Mouse (Mus musculus) thymus, postnatal 36 days (tissue): ENCODE results near the gene Cntnap1.

Source experiments
- DNase-seq, 2 experiments: peaks; one replicate each; pipeline ENCODE4 v3.0.0; 2022; ENCODE audit warnings: mixed read lengths in 2 of 2

The Cntnap1 gene

DNA sequence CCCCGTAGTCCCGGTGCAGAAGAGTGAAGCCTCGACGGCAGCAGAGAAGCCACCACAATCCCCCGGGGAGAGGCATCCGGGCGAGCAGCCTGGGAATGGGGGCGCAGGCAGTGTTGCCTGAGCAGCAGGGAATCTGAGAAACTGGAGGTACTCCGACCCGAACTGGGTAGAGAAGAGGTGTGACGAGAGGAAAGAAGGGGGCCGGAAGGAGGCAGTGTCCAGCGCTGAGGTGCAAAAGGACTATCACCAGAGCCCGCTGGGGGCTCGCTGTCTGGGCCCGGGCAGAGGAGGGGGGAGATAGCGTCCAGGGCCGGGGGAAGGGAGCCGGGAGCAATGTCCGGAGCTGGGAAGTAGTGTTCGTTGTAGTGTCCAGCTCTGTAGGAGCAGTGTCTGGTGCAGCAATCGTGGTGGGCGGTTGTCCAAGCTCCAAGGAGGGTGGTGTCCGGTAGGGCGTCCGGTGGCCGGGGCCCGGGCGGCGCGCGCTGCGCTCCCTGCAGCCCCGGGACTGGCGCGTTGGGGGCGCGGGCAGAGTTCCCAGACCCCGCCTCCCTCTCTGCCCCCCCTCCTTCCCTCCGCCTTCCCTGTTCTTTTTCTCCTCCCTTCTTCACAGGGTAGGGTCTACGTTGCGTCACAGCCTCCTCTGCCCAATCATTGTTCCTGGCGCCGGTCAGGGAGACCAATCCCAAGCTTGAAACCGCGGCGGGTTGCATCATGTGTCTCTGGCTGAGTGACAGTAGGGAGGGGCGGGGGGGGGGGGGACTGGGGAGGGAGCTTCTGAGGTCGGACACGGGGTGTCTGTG, 688 bp downstream of the Cntnap1 start, which contains the start of gene Plekhh3:
TSS of gene Plekhh3 (minus strand) at position 541 of the 800 bp plus-strand sequence.
- peak; percentile 76 to 91 for DNase-seq

- DNase-seq = peak; percentile 28 to 43
Measured at GRCm38 (mm10) chr11:101171721-101172433, 1.6 kb downstream of the Cntnap1 start.

DNA sequence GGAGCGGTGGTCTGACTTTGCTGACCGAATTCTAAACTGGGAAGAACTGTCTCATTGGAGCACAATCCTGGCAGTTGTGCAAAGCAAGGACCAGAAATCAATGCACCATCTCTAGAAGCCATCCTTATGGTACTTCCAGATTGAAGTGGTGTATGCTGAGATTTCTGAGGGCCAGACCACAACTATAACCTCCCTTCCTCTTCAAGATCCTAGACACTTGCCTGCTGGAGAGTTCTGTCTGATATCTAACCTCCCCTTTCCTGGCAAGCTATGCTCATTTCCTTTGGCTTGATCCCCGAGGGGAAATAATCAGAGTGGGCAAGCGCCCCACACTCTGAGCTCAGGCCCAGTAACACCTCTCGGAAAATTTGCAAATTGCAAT, 2.1 kb downstream of the Cntnap1 start:
- no peak for DNase-seq

- no peak for DNase-seq
Measured at GRCm38 (mm10) chr11:101173112-101173511, 2.8 kb downstream of the Cntnap1 start.

DNA sequence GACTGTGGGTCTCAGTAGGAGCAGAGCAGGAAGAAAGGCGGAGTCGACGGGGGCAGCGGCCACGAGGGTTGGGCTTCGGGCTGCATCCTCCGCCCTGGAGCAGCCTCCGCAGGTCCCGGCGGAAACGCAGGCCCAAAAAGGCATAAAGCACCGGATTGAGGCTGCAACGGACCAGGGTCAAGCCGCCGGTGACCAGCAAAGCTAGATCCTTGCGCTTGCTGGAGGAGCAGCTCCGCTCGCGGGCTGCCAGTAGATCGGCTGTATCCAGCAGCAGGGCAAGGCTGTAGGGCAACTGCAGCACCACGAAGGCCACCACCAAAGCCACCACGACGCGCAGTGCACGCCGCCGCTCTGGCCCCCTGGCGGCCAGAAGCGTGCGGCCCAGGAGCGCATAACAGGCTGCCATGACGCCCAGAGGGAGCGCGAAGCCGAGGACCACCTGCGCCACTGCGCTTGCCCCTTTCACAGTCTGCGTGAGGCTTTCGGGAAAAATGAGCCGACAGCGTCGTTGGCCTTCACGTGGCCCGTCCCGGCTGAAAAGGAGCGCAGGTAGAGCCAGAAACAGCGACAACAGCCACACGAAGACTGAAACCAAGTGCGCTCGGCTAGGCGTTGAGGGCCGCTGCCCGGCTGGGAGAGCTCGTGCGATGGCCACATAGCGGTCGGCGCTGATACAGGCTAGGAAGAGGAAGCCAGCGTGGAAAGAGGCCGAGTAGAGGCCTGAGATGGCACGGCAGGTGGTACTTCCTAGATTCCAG, 3.5 kb downstream of the Cntnap1 start:
- peak; percentile 77 to 81 for DNase-seq

DNA sequence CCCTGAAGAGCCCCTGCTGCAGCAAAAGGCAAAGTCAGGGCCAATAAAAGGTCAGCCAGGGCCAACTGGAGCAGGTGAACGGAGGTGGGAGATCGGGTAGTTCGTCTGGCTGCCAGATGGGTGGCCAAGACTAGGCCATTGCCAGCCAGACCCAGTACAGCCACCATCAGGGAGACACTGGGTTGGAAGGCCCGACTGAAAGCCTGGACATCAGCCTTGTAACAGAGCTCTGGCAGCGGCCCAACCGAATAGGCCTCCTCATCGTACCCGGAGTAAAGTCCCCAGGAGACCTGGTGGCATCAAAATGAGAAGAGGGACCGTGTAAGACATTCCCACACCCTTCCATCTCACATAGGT, 4.0 kb downstream of the Cntnap1 start:
- DNase-seq = no peak

DNA sequence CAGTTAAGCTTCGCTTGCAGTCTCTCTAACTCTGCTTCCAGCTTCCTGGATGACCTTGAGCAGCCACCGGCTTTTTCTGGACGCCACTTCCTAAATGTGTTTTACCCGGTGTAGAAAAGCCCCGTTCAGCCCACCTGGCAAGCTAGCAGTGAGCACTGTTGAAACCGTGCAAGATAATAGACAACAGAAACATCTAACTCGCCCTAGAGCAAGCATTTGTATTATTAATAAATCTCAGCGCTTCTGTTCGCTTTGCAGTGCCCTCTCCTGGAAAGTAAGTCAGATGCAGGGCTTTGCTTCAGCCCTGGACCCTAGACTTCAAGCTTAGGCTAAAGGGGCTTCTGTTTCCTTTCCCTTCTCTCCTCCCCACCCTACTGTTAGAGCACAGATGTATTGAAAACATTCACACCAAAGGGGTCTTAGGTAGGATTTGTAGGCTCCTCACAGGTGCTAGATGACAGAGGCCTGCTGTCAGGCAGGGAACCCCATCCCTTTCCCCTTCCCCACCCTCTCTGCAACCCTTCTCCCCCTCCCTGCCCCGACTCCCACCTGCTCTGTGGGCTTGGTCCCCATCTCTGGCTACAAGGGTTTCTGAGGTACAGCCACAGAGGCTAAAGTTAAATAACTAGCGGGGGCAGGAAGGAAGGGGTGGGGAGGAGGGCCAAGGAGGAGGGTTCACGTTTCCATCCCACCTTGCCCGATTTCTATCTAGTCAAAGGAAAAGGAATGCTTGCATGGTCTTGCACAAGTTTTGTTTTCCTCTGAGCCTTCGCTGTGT, 4.7 kb downstream of the Cntnap1 start, which contains the start of gene Ccr10:
TSS of gene Ccr10 (minus strand) at position 593 of the 778 bp plus-strand sequence.
- no peak for DNase-seq

DNA sequence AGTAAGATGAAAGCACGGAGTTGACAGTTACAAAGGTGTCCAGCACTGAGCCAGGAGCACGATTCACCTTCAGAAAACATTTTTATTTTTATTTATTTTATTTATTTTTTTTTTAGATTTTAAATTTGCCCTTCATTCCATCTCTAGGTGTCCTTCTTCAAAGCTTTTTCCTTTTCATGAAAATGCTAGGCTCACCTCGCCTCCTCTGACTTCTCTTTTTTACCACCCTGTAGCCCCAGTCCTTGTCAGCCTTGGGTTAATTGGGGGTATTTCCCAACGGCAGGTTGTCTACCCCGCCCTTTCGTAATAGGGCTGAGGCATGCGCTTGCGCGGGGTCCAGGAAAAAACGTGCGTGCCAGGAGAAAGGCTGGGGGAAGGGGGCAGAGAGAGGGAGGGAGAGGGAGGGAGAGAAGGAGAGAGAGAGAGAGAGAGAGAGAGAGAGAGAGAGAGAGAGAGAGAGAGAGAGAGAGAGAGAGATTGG, 5.4 kb downstream of the Cntnap1 start:
- no peak for DNase-seq

- DNase-seq = no peak
Measured at GRCm38 (mm10) chr11:101176117-101176691, 5.9 kb downstream of the Cntnap1 start.

DNA sequence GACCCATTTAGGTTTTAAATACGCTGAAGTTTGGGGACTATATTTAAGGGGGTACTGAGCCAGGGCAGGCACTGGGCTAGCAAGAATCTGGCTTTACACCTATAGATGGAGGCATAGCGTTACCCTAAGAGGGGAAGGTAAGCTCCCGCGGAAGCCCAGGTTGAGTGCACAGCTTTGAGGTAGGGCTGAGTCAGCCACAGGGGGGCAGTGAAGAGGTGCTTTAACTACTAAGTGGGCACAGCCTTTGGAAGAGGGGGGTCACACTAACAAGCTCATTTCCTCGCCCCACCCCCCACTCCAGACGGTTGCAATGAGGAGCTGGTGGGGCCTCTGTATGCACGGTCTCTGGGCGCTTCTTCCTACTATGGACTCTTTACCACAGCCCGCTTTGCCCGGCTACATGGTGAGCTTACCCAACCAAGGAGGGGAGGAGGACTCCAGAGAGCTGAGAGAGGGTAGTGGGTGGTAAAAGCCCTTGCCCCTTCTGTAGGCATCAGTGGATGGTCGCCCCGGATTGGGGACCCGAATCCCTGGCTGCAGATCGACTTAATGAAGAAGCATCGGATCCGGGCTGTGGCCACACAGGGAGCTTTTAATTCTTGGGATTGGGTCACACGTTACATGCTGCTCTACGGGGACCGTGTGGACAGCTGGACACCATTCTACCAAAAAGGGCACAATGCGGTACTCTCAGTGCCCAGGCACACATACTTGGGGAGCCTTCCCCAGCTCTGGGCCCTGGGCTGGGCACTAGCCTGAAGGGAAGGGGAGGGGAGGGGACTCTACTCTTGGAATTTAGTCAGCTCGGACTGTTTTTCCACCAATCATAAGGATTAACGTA, 6.8 kb downstream of the Cntnap1 start:
- DNase-seq = peak; percentile 78 to 80

- no peak for DNase-seq
Measured at GRCm38 (mm10) chr11:101178061-101179058, 8.0 kb downstream of the Cntnap1 start.

DNA sequence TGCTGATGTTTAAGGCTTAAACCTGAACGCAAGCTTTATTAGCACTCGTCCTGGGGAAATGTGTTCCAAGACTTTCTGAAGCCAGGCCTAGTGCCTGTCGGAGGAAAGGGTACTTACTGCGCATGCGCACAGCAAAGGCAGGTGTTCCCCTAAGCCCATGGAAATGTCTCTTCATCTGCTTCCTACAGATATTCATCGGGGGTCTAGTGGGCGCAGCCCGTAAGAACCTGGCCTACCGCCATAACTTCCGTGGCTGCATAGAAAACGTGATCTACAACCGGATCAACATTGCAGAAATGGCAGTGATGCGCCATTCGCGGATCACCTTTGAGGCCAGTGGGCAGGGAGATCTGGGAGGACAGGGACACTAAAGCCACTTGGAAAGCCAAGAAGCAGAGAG, 9.0 kb downstream of the Cntnap1 start:
- DNase-seq = no peak

DNA sequence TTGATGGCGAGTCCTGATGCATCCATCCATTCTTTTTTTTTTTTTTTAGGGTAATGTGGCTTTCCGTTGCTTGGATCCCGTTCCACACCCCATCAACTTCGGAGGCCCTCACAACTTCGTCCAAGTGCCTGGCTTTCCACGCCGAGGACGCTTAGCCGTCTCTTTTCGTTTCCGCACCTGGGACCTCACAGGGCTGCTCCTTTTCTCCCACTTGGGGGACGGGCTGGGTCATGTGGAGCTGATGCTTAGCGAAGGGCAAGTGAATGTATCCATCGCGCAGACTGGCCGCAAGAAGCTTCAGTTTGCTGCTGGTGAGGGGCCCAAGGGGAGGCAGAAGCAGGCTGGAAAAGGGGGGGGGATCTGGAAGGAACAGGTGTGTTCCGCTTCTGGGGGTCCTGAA, 9.9 kb downstream of the Cntnap1 start:
- DNase-seq = no peak

- peak in 1 of 2 experiments; percentile 37 for DNase-seq
Measured at GRCm38 (mm10) chr11:101180846-101181740, 10.8 kb downstream of the Cntnap1 start.

DNA sequence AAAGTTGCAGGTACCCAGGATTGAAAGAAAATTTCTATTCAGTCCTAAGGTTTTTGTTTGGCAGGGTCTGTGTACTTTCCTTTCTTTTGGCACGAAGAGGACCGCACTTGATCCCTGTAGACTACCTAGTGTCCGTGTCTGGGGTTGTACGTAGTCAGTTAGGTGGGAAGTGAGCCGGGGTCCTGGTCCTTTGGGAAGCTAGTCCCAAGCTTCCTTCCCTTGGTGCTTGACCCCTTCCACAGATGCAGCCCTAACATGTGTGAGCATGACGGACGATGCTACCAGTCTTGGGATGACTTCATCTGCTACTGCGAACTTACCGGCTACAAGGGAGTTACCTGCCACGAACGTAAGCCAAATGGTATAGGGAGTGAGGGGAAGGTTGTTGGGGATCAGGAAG, 11.6 kb downstream of the Cntnap1 start:
- DNase-seq = no peak

DNA sequence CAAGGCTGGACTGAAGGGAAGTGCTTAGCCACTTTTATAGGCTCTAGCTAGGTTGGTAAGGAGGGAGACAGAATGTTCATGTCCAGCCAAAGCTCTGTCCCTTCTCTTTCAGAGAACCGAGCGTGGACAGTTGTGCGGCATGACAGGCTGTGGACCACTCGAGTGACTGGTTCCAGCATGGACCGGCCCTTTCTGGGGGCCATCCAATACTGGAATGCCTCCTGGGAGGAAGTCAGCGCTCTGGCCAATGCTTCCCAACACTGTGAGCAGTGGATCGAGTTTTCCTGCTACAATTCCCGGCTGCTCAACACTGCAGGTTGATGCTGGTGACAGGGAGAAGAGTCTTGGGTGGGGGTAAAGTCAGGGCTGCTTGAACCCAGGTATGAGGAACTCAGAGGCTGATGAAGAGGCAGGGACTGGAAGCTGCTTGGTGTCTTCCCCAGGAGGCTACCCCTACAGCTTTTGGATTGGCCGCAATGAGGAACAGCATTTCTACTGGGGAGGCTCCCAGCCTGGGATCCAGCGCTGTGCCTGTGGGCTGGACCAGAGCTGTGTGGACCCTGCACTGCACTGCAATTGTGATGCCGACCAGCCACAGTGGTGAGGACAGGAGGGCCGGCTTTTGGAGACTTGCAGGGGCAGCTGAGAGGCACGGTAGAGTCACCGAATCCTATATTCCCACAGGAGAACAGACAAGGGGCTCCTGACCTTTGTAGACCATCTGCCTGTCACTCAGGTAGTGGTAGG, 12.6 kb downstream of the Cntnap1 start:
- no peak for DNase-seq

DNA sequence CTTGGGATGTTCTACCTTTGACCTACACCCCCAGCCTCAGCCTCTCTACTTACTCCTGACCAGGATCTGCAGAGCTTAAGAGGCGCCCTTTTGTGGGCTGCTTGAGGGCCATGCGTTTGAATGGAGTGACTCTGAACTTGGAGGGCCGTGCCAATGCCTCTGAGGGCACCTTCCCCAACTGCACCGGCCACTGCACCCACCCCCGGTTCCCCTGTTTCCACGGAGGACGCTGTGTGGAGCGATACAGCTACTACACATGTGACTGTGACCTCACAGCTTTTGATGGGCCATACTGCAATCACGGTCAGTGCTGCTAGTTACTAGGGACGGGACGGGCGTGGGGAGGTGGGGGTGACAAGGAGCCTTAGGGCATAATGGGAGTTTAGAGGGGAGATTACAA, 14.7 kb downstream of the Cntnap1 start:
- DNase-seq = no peak

DNA sequence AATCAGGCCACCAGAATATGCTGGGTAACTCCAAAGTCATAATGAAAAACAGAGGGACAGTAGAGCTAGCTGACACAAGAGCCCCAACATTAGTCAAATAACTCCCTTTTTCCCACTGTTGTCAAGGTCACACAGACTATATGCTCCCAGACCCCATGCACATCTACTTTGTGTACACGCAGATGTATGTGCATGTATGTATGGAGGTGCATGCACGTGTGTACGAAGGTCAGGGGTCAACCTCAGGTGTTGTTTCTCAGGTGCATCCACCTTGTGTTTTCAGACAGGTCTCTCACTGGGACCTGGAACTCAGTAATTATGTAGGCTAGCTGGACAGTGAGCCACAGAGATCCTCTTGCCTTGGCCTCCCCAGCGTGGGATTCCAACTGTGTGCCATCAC, 15.1 kb downstream of the Cntnap1 start:
- DNase-seq = no peak
